Mouse (Mus musculus) spleen, postnatal 10 days (tissue): ENCODE data around the gene Rho.

Experiments
- DNase-seq, 2 experiments: peaks; one replicate each; pipeline ENCODE4 v3.0.0; 2021 to 2022; ENCODE audit warnings: low spot score in 2 of 2

Gene Rho

DNA sequence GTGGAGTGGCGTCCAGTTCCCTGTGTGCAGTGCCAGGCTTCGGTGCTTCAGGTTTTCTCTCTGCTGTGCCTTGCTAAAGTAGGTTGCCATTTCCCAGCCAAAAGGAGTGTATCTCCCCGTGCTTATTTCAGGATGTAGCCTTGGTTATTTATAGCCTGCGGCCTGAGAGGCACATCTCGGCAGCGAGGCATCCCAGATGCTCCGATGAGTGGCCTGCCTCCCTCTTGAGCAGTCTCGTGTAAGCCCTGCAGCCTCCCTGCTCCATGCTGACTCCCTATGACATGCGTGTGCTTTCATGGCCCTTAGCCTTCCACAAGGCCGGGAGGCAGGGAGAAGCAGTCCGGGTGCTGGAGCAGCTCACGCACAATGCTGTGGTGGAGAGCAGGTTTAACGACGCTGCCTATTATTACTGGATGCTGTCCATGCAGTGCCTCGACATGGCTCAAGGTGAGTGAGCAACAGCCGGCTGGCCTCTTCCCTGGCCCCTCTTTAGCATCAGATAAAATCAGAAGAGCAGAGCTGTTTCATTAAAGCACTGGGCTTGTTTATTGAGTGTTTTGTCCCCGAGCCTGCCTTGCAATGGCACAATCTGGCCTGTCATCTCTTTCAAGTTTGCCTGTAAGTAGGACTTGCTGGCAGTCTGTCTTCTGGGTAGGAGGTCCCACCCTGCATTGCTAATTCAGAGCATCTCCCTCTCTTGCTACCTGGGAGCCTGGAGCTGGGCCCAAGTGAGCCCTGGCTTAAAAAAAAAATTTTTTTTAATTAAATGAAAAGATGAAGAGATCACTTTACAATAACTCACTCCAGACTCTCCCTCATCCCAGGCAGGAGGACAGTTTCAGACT is 15.7 kb upstream of the Rho start:
- no peak for DNase-seq

DNA sequence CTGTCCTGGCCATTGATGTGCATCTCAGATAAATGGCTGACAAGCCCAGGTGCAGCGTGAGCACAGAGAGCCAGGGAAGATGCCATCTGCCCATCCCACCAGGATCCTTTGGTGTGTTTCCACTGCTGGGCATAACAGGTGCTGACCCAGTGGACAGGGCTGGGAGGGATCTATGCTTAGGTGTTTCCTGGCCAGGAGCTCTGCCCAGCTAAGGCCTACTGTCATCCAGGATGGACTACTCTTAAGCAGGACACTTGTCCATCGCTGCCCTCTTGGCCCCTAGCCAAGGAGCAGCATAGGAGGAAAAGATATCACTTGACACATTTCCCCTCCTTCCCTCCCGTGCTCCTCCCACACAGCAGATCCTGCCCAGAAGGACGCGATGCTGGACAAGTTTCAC is 14.9 kb upstream of the Rho start:
- no peak for DNase-seq

DNA sequence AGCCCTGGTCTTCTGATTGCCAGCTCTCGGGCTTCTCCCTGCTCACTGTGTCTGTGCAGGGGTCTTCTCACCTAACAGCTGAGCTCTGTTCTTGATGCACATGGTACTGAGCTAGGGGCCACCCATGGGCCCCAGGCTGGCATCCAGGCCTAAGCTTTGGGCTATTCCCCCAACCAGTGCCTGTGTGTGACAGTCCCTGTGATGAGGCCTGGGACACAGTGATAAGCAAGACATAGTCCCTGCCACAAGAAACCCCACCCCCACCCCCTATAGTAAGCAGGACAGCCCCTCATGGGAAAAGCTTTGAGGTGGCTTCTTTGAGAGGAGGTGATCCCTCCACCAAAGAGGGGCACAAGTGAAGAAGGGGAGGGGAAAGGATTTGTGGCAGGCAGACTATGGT is 12.9 kb upstream of the Rho start:
- DNase-seq = no peak

DNA sequence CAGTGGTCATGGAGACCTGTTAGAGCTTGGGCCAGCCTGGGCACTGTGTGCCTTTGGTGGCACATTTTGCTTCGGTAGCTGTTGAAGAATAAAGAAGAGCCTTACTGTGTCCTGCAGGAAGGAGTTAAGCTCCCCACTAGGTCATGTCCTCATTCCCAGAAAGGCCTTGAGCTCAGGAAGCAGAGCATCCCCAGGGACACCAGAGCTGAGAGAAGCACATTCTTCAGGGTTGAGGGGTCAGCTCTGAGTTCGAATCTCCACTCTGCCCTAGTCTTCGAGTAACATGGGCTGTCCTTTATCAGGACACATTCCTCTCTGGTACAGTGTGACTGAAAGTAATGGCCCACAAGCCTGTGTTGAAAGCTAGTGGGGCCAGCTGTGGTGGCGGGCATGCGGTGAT is 11.7 kb upstream of the Rho start:
- DNase-seq = no peak

DNA sequence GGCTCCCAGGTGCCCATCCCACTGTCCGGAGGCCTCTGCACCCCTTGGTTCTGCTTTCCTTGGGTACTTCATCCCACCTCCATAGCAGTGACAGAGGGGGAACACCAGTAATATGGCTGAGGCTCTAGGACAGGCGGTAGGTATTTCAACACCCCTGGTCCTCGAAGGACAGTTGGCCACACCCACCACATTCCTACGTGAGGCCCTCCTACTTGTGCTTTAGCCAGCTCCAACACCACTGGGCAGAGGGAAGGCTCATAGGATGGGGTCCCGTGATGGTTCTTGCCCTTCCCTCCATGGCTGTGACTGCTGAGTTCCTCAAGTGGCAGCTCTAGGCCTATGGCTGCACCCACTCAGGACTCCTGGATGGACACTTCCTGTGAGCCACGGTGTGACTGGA is 6.7 kb upstream of the Rho start:
- no peak for DNase-seq

DNA sequence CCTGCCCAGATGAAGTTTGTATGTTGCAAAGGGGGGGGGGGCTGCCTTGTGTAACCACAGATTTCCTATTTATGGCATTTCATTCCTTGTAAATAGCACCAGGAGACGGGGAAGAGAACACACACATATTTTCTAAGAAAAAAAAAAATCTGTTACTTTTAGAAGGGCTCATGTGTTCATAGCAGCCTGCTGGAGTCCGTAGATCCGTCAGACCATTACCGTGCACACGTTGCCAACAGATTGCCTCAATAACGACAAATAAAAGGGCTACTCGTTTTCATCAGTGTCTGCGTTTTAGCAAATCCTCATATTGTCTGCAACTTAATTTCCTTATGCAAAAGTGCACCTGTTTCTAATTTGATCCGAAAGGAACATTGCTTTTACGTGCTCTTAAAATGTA is 5.1 kb upstream of the Rho start:
- no peak for DNase-seq

DNA sequence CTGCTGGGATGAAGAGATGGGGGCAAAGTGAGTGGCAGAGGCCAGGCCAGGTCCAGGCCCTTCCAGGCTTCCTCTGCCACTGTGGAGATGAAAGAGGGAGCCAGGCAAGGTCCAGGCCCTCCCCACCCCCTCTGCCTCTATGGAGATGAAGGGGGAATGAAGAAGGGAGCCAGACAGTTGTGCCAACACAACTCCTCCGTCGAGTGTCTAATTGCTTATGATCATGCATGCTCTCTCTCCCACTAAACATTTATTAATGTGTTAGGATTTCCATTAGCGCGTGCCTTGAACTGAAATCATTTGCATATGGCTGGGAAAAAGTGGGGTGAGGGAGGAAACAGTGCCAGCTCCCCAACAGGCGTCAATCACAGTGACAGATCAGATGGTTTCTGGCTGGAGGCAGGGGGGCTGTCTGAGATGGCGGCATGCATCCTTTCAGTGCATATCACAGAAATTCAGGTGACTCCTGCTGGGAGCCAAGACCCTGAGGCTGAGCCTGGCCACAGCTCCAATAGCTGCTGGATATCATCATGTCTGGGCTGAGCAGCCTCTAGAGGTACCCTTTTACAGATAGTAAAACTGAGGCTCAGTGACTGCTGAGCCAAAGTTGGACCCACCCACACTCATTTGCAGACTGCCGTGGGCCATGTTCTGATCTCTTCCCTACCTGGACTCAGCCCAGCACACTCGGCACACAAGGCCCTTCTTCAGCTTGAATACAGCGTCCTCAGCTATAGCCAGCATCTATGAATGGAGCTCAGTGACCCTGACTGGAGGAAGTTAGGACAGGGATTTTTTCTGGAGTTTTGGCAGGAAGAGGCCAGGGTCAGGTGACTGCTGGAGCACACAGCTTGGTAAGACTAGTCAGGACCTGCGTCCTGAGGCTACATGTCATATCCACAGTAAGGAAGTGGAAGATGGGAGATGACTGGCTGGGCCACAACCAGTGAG is 4.0 kb upstream of the Rho start:
- DNase-seq = no peak

DNA sequence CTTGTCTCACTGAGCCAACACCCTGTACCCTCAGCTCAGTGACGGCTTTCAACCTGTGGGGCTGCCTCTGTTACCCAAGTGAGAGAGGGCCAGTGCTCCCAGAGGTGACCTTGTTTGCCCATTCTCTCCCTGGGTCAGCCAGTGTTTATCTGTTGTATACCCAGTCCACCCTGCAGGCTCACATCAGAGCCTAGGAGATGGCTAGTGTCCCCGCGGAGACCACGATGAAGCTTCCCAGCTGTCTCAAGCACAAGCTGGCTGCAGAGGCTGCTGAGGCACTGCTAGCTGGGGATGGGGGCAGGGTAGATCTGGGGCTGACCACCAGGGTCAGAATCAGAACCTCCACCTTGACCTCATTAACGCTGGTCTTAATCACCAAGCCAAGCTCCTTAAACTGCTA is 1.5 kb upstream of the Rho start:
- DNase-seq = no peak

DNA sequence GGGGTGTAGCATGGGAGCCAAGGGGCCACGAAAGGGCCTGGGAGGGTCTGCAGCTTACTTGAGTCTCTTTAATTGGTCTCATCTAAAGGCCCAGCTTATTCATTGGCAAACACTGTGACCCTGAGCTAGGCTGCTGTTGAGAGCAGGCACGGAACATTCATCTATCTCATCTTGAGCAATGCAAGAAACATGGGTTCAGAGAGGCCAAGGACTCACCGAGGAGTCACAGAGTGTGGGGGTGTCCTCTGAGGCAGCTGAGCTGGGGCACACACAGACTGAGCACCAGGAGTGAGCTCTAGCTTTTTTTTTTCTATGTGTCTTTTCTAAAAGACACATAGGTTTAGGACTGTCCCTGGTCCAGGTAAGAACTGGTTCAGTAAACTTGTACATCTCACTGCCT is 843 bp downstream of the Rho start:
- no peak for DNase-seq

DNA sequence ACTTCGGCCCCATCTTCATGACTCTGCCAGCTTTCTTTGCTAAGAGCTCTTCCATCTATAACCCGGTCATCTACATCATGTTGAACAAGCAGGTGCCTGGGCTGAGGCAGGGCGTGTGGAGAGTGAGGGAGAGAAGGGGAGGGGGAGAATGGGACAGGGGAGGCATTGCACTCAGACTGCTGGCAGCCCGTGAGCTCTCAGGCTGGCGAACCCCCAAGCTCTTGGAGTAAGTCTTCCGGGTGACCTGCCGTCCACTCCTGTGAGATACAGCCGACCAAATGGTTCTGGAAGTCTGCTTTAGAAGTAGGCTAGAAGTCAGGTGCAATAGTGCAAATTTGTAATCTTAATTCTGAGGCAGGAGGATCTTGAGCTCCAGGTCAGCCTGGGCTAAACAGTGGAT is 4.0 kb downstream of the Rho start:
- no peak for DNase-seq

DNA sequence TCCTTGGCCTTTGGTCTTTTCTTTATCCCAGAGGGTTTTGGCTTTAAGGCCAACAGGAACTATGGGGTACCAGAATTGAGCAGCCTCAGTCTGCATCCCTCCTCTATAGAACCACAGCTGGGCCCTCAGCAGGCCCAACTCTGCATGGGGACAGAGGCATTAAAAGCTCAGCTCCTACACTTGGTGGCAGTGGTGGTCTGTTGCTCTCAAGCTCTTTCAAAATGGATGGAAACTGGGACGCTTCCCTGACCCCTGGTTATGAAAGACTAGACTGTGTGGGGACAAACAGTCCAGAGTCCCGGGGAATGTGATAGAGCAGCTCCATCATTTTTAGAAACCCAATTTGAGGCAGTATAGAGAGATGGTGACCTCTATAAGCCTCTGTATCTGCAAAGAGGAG is 6.5 kb downstream of the Rho start:
- no peak for DNase-seq

DNA sequence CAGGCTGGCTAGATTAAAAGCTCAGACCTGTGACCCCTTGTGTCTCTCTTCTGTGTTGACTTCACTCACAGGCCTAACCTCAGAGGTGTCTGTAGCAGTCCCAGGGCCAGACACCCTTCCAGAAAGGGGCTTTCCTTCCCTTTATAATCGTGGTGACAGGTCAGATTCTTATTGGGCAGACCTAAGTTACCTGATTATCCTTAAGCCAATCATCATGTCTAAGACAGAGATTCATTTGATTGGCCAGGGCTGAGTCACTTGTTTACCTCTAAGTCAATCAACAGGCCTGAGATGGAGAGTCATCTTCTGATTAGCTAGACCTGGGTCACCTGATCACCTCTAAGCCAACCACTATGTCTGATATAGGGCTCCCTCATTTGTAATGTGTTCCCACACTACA is 7.2 kb downstream of the Rho start:
- no peak for DNase-seq

DNA sequence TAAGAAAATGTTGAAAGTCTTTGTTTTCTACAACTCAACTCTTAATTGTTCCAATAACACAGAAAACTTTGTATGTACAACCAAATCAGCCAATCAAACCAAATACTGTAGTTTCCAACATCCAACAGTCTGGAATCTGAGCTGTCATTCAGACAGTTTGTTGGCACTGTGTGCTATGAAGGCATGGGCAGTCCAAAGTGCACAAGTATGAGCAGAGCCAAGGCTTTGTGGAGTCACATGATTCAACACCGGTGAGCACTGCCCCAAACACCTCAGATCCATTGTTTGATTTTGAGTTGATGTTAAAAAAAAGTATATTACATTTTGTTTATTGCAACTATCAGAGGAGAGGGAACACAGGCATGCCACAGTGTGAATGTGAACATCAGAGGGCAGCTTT is 9.1 kb downstream of the Rho start:
- no peak for DNase-seq

DNA sequence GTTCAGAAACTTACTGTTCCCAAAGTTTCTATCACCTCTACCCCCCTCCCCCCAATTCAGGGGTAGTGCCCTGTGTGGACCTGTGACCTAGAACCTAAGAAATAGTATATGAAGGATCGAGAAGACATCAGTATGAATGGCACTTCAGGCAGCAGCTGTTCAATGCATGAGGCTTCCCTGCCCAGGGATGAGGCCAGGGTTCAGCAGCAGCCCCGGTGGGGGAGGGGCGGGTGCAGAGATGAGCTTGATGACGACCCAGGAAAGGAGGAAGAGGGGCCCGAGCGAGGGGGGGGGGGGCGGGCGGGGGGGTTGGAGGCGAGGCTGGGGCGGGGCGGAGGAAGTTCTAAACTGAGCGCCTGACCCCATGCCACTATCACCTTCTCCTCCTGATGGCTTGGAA is 9.6 kb downstream of the Rho start:
- no peak for DNase-seq

DNA sequence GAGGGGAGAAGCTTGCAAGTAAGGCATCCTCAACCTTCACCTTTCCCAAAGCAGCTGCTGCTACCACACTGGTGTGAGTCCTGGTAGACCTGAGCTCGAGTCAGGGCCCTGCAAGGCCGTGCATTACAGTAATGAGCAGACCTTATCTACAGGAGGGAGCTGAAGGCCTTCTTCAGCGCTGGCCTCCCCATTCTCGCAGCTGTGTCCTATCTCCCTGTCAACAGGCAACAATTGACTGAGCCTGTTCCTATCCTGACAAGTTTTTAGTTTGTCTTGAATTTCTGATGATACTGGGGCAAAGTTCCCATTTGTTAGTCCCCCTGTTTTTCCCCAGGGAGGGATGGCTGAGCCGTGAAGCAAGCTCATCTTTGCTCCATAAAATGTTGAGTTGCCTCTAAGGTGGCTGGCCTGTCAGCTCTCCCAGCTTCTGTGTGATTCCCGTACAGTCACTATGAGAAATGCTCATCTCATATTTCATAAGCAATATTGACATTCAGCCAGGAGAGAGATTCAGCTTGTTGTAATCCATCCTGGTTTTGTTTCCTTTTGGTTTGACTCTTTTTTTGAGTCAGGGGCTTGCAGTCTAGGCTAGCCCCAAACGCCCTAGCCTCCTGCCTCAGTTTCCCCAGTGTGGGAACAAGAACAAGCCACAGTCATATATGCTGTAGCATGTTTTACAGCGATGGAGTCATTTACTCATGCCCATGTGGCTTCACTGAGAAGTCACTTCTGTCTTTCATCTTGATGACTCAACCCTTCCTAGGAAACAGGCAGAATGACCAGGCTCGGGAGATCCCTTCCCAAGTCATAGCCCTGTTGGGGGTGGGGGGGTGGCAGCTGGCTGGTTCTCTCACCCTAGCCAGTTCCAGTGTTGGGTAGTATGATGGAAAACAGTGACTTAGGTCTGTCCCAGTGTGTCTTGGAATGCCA is 12.2 kb downstream of the Rho start:
- DNase-seq = no peak

DNA sequence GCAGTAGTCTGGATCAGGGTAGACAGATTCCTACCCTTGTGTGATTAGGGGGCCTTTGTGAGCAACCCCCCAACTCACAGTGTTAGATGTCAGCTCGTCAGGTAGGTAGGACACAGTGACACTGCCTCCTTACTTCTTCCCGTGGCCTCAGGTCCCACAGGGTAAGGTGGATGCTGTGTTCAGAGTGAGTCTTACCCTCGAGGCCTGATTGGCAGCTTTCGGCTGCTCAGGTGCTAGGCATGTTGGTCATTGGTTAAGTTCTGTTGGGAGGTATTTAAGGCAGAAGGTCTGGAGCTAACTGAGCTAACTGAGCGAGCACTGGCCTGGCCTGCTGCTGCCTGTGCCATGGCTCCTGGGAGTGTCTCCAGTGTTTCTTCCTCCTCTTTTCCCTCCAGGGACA is 13.1 kb downstream of the Rho start, which contains the start of gene H1foo:
Gene H1foo, plus strand, starts transcription at position 301 of the 400 bp plus-strand sequence.
- DNase-seq = no peak

DNA sequence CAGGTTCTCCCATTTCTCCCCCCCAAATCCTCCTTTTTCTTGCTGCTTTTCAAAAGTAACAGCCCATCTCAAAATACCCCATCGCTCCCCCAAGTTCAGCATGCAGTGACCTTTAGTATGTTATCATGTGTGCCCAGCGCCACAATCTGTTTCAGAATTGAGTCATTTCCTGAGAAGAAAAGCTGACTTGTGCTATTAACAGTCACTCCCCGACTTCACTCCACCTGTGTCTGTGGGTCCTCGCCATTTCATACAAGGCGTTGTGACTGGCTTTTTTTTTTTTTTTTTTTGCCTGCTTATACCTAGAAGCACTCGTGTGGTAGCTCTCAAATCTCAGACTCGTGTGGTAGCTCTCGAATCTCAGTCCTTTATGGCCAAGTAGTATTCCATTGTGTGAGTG is 14.1 kb downstream of the Rho start:
- no peak for DNase-seq

DNA sequence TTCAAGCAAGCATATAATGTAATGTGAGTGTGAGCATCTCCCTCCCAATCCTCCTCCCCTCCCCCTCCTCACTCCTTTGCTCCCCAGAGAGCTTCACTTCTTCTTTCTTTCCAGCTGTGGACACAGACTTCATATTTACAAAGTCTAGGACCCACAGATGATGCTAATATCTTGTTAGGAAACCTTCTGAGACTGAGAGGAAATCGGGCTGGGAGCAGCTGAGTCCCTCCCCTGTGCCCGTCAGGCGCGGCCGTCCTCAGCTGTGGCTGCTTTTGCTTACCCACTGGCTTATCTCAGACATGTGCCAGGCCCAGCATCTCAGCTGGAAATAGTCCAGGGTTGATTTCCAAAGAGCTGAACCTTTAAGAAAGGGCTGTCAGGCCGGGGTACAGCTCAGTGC is 14.8 kb downstream of the Rho start:
- no peak for DNase-seq

DNA sequence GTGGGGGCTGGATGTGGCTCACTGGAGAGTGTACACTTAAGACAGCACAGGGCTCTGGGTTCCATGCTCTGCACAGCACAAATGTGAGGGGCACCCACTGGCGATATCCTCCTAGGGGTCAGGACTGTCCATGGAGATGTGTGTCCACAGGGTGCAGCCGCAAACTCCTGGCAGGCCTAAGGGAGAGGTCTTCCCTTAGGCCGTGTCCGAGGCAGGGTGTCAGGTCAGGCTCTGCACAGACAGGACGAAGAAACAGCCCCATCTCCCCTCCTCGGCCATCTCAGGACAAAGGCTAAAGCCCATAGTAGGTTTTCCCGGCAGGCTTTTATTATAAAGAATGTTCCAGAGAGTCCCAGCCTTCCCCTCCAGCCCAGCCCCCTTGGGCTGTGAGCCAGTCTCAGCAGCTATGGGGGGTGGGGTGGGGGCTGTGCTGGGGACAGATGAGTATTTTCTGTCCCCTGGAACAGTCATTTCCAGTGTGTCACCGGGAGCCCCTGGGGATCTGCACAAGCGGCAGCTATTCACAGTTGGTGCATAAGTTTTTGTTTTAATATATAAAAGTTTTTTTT is 23.0 kb downstream of the Rho start:
- no peak for DNase-seq

DNA sequence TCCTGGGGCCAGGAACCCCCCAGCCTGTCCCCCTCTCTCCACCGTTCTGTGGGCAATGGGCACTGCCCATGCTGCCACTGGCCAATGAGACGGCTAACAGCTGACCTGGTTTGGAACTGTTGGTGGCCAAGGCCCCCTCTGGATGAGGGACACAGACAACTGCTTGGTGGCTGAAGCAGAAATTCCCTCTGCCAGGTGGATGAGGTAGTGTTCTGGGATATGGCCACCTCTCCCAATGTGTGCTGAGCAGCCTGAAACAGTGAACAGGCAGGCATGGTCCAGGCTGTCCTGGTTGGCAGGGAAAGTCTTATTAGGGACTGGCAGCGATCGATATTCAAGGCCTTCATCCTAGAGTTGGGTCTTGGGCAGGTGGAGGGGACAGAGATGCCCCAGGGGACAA is 23.6 kb downstream of the Rho start:
- DNase-seq = no peak

DNA sequence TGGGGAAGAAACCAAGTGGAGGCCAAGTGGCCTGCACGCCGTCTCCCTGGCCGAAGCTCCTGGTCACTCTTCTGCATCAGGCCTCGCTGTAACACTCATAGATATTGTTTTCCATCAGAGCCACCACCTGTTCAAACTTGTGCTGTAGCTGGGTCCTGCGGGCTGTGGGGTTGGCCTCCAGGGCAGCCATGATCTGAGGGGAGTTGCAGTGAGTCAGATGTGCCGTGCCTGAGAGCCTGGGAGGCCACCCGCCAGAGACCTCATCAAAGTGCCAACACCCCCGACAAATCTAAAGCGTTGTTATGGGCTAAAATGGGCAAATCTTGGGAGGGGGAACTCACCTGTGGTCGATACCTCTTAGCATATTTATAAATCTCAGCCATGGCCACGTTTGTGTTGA is 24.1 kb downstream of the Rho start:
- no peak for DNase-seq
